Mouse (Mus musculus) monocyte, adult 5-6 weeks (primary cell): ENCODE results near the gene Ly6g. TPM values are rescaled to one million over a fixed set of nuclear protein-coding genes. Genes with fewer than 3 reads are reported as not detected.

Experiments
- total RNA-seq: library from RNA; stranded (forward); fragments of 200-1000, 200-491, 200-594 nt; gene quantifications from 3 replicates; pipeline ENCODE4 v1.2.3, GENCODE M21; 2017

Ly6g gene
- total RNA-seq, 1 experiment from 2014 or later = not detected

Other genes starting within 250 kb of the Ly6g start
- gene Ly6i, start 171.8 kb upstream of the Ly6g start, total RNA-seq = 97.1 to 147 TPM (median 103 TPM) in 3 replicates
- gene Ly6a, start 157.2 kb upstream of the Ly6g start, total RNA-seq = 22.8 to 39.4 TPM (median 23.5 TPM) in 3 replicates
- not detected in 3 replicates for gene Ly6c1, start 106.4 kb upstream of the Ly6g start, total RNA-seq
- gene Ly6c2, start 43.3 kb upstream of the Ly6g start, total RNA-seq = 64.9 to 239 TPM (median 82.4 TPM) in 3 replicates
- not detected in 3 replicates for gene BC025446, start 61.1 kb downstream of the Ly6g start, total RNA-seq
- not detected in 3 replicates for gene Ly6f, start 113.2 kb downstream of the Ly6g start, total RNA-seq